Mouse (Mus musculus) forebrain, postnatal 0 days (tissue): ENCODE results near the gene Gadd45g. TPM values are rescaled to one million over a fixed set of nuclear protein-coding genes. Genes with fewer than 3 reads are reported as not detected.

ENCODE experiments used
- ATAC-seq: fragments of 200-750 bp; cut with Nextera tagmentation; 2 replicates; pipeline ENCODE4 v1.8.0; 2017; ENCODE audit warnings: mild to moderate bottlenecking, moderate library complexity
- DNase-seq: peaks from one replicate; pipeline ENCODE4 v3.0.0-alpha.2; 2015
- H3K27ac ChIP-seq: fragments of 300-500 bp; sonication (generic); 2 replicates; pipeline ENCODE4 v1.5.1; 2014; ENCODE audit warnings: low read depth, mild to moderate bottlenecking, antibody characterized with exemption, low read length, moderate library complexity, mixed read lengths
- H3K27me3 ChIP-seq: fragments of 300-500 bp; sonication (generic); 2 replicates; pipeline ENCODE4 v1.6.1; 2014; ENCODE audit warnings: mild to moderate bottlenecking, low read length, mixed read lengths; ENCODE audit not compliant: insufficient read depth
- H3K36me3 ChIP-seq: fragments of 300-500 bp; sonication (generic); 2 replicates; pipeline ENCODE4 v1.6.1; 2014; ENCODE audit warnings: mild to moderate bottlenecking, moderate library complexity; ENCODE audit not compliant: insufficient read depth
- H3K4me1 ChIP-seq: fragments of 300-500 bp; sonication (generic); 2 replicates; pipeline ENCODE4 v1.6.1; 2014; ENCODE audit warnings: antibody characterized with exemption; ENCODE audit not compliant: insufficient read depth
- H3K4me2 ChIP-seq: fragments of 300-500 bp; sonication (generic); 2 replicates; pipeline ENCODE4 v1.6.1; 2014; ENCODE audit warnings: low read depth, mild to moderate bottlenecking, moderate library complexity
- H3K4me3 ChIP-seq: fragments of 300-500 bp; sonication (generic); 2 replicates; pipeline ENCODE4 v1.5.1; 2014; ENCODE audit warnings: low read depth, low read length, mixed read lengths
- H3K9ac ChIP-seq: fragments of 300-500 bp; sonication (generic); 2 replicates; pipeline ENCODE4 v1.6.1; 2014; ENCODE audit warnings: mild to moderate bottlenecking
- H3K9me3 ChIP-seq: fragments of 300-500 bp; sonication (generic); 2 replicates; pipeline ENCODE4 v1.6.1; 2016; ENCODE audit warnings: low read length
- CTCF ChIP-seq: sonication (generic); IDR thresholded peaks from 2 replicates; pipeline ENCODE4 v1.5.1; 2016; ENCODE audit warnings: antibody characterized with exemption, control low read depth, low read depth
- WGBS: fragments of 180-500 bp; shearing (Covaris S2); extraction: QIAGEN DNeasy Blood & Tissue Kit; methylation state at CpG from one replicate; pipeline ENCODE4 v1.1.7; 2014; 5-methylcytosine and 5-hydroxymethylcytosine counted together
- polyA plus RNA-seq: library from polyadenylated mRNA; unstranded; fragments of >200 nt; fragmentation: Nextera tagmentation; extraction: Ambion mirVana; gene quantifications from 2 replicates; pipeline ENCODE4 v1.2.1, GENCODE M21; 2015
- total RNA-seq: library from RNA; depleted of rRNA; stranded (reverse); fragments of >200 nt; gene quantifications from 2 replicates; pipeline ENCODE4 v1.2.3, GENCODE M21; 2014; rRNA removed

Gadd45g gene
- total RNA-seq (13.8 and 13.9 TPM in 2 replicates), polyA plus RNA-seq (34.3 and 35.1 TPM in 2 replicates)

GRCm38 (mm10) chr13:51846301-51846867, at the start of gene Gadd45g:
Gene Gadd45g, plus strand, starts transcription at chr13:51846678.
- H3K36me3 ChIP-seq: no peaks in the 10 kb centered on the region
- peak within 1 kb of the TSS; percentile 58 for H3K4me3 ChIP-seq
- peak; percentile 82 for ATAC-seq
- peak within 1 kb of the TSS; percentile 67 for H3K9ac ChIP-seq
- TF ChIP-seq CTCF: peak; percentile 44; the same call in 1 of the 2 replicates
- under 1% methylated on average over 31 of the region's 31 CpGs for WGBS
- H3K27ac ChIP-seq: peak within 1 kb of the TSS; percentile 82
- H3K27me3 ChIP-seq: peaks cover 3% of the 10 kb centered on the region; the same call in 1 of the 2 replicates
- H3K4me1 ChIP-seq: 0 out of 2 replicates have a peak, but pooled peaks cover 10% of the 10 kb centered on the region
- peak within 1 kb of the TSS; percentile 99 for H3K4me2 ChIP-seq
- H3K9me3 ChIP-seq: no peaks in the 10 kb centered on the region
- peak; percentile 97 for DNase-seq

GRCm38 (mm10) chr13:51797899-51798746, 48.4 kb upstream of the Gadd45g start:
- Histone ChIP-seq H3K9ac (no peak overlapping the region), H3K27me3 (no peaks in the 10 kb centered on the region), H3K4me2 (no peak overlapping the region), H3K4me1 (no peaks in the 10 kb centered on the region), H3K36me3 (no peaks in the 10 kb centered on the region), H3K4me3 (no peak overlapping the region), H3K27ac (no peak overlapping the region), H3K9me3 (no peaks in the 10 kb centered on the region)
- TF ChIP-seq CTCF: no peak
- WGBS: 59% methylated on average over 8 of the region's 8 CpGs
- DNase-seq (no peak), ATAC-seq (no peak)

GRCm38 (mm10) chr13:51799735-51800522, 46.5 kb upstream of the Gadd45g start:
- no peak for TF ChIP-seq CTCF
- Histone ChIP-seq H3K4me3 (no peak overlapping the region), H3K36me3 (no peaks in the 10 kb centered on the region), H3K9me3 (no peaks in the 10 kb centered on the region), H3K4me1 (no peaks in the 10 kb centered on the region), H3K27ac (0 out of 2 replicates have a peak overlapping the region, but pooled peaks have one; percentile 54), H3K27me3 (no peaks in the 10 kb centered on the region), H3K9ac (no peak overlapping the region), H3K4me2 (no peak overlapping the region)
- ATAC-seq: no peak
- no peak for DNase-seq
- WGBS: 83% methylated on average over 16 of the region's 16 CpGs

GRCm38 (mm10) chr13:51800921-51801320, 45.6 kb upstream of the Gadd45g start:
- peak; percentile 78 for ATAC-seq

GRCm38 (mm10) chr13:51805634-51806033, 40.8 kb upstream of the Gadd45g start:
- DNase-seq (peak; percentile 87), ATAC-seq (peak; percentile 60)
- Histone ChIP-seq H3K4me3 (no peak overlapping the region), H3K9ac (no peak overlapping the region), H3K9me3 (no peaks in the 10 kb centered on the region), H3K4me1 (peaks cover 10% of the 10 kb centered on the region), H3K27ac (peak overlapping the region; percentile 85), H3K4me2 (no peak overlapping the region), H3K36me3 (no peaks in the 10 kb centered on the region), H3K27me3 (no peaks in the 10 kb centered on the region)
- 40% methylated on average over 4 of the region's 4 CpGs for WGBS
- TF ChIP-seq CTCF: no peak

More at GRCm38 (mm10) chr13:51800921-51801320, 45.6 kb upstream of the Gadd45g start:
- Histone ChIP-seq H3K27ac (0 out of 2 replicates have a peak overlapping the region, but pooled peaks have one; percentile 54), H3K36me3 (no peaks in the 10 kb centered on the region), H3K4me2 (no peak overlapping the region), H3K4me1 (peaks cover 5% of the 10 kb centered on the region), H3K9me3 (no peaks in the 10 kb centered on the region), H3K9ac (no peak overlapping the region), H3K27me3 (no peaks in the 10 kb centered on the region), H3K4me3 (no peak overlapping the region)
- no peak for TF ChIP-seq CTCF
- DNase-seq: peak; percentile 72
- WGBS: 45% methylated on average over 9 of the region's 9 CpGs

- H3K36me3 ChIP-seq: no peaks in the 10 kb centered on the region
- no peaks in the 10 kb centered on the region for H3K27me3 ChIP-seq
- H3K9me3 ChIP-seq: no peaks in the 10 kb centered on the region
- no peak for TF ChIP-seq CTCF
- H3K9ac ChIP-seq: 0 out of 2 replicates have a peak overlapping the region, but pooled peaks have one; percentile 7
- H3K4me2 ChIP-seq: no peak overlapping the region
- no peak overlapping the region for H3K4me3 ChIP-seq
- WGBS: 75% methylated on average over 15 of the region's 15 CpGs
- H3K27ac ChIP-seq: peak overlapping the region; percentile 85
- peak; percentile 41 for ATAC-seq
- DNase-seq: peak; percentile 57
- peaks cover 10% of the 10 kb centered on the region for H3K4me1 ChIP-seq
Measured at GRCm38 (mm10) chr13:51806220-51806619, 40.3 kb upstream of the Gadd45g start.
